Comparison of ENCODE assay signal across 8 mouse cellular contexts in the genomic region with DNA sequence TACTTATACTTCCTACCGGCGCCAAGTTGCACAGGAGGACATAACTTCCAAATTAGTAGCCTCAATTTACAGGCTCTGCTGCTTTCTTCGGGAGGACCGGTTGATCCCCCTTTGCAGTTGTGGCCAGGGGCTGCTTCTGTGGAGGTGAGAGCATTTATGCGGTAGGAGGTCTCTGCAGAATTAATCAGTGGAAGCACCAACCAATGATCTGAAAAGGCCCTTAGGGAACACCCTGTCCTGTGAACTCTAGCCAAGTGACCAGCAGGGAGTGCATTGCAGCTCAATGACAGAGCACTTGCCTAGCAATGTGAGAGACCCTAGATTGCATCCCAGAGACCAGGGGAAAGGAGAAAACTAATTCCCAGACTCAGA. TPM values are rescaled to one million over a fixed set of nuclear protein-coding genes. Genes with fewer than 3 reads are reported as not detected.
DNase-seq lines count a peak whose midpoint lies in the region; ATAC-seq and TF ChIP-seq lines count a peak whose summit lies in the region.

No protein-coding gene starts in this region.

- no peaks in the 10 kb centered on the region for H3K9me3 ChIP-seq in kidney, postnatal 0 days (replicated peaks; ENCODE audit: low read length)
- no peaks in the 10 kb centered on the region for H3K9me3 ChIP-seq in forebrain, embryonic 16.5 days (ENCODE audit: control insufficient read depth, low read length)
- H3K9me3 ChIP-seq in liver, embryonic 15.5 days (replicated peaks), result no peaks in the 10 kb centered on the region

- no peaks in the 10 kb centered on the region for H3K36me3 ChIP-seq in kidney, postnatal 0 days (ENCODE audit: insufficient read depth, low read length)
- no peaks in the 10 kb centered on the region for H3K36me3 ChIP-seq in forebrain, embryonic 16.5 days (ENCODE audit: control insufficient read depth, insufficient read depth)
- no peaks in the 10 kb centered on the region for H3K36me3 ChIP-seq in liver, embryonic 15.5 days (replicated peaks)

- 0% methylated on average over 5 of the region's 5 CpGs for WGBS in kidney, postnatal 0 days
- 0% methylated on average over 5 of the region's 5 CpGs for WGBS in forebrain, embryonic 16.5 days
- 3% methylated on average over 5 of the region's 5 CpGs for WGBS in liver, embryonic 15.5 days (ENCODE audit: insufficient replicate concordance)
- 3% methylated on average over 5 of the region's 5 CpGs for WGBS in olfactory bulb, adult 2 months

- H3K4me2 ChIP-seq in kidney, postnatal 0 days (ENCODE audit: low read length), result peak overlapping the region; percentile 53
- H3K4me2 ChIP-seq in forebrain, embryonic 16.5 days (ENCODE audit: low read length), result peak overlapping the region; percentile 92
- H3K4me2 ChIP-seq in liver, embryonic 15.5 days, result peak overlapping the region; percentile 99

- peak; percentile 69 for DNase-seq in kidney, postnatal 0 days (ENCODE audit: low spot score)
- DNase-seq in kidney, adult 8-10 months, result no peak
- no peak for DNase-seq in frontal cortex, postnatal 25 days (ENCODE audit: low spot score in 2 of 2)
- DNase-seq in embryo, embryonic 9.5 days (ENCODE audit: extremely low spot score), result no peak

- peak overlapping the region; percentile 92 for H3K27ac ChIP-seq in kidney, postnatal 0 days
- H3K27ac ChIP-seq in bone marrow macrophage, adult 2 months (ENCODE audit: insufficient read depth, low read depth, low read length), result peak overlapping the region; percentile 79
- H3K27ac ChIP-seq in forebrain, embryonic 16.5 days (ENCODE audit: low read length), result peak overlapping the region; percentile 16; the same call in 1 of the 2 replicates
- H3K27ac ChIP-seq in liver, embryonic 15.5 days (replicated peaks), result peak overlapping the region; percentile 79
- H3K27ac ChIP-seq in olfactory bulb, adult 2 months (ENCODE audit: insufficient read depth, low read depth, low read length), result peak overlapping the region; percentile 69

- H3K4me3 ChIP-seq in kidney, postnatal 0 days (replicated peaks; ENCODE audit: low read depth, low read length), result peak overlapping the region; percentile 90; the same call in 1 of the 2 replicates
- H3K4me3 ChIP-seq in bone marrow macrophage, adult 2 months (ENCODE audit: insufficient read depth, low read length), result peak overlapping the region; percentile 47
- peak overlapping the region; percentile 91 for H3K4me3 ChIP-seq in forebrain, embryonic 16.5 days (replicated peaks; ENCODE audit: low read length)
- peak overlapping the region; percentile 78 for H3K4me3 ChIP-seq in liver, embryonic 15.5 days (replicated peaks)
- H3K4me3 ChIP-seq in olfactory bulb, adult 2 months (ENCODE audit: insufficient read depth, low read depth, low read length), result peak overlapping the region; percentile 89

- no peak for TF ChIP-seq POLR2A in bone marrow macrophage, adult 2 months (IDR thresholded peaks at IDR 0.05; ENCODE audit: borderline replicate concordance, low read depth, low read length)
- TF ChIP-seq POLR2A in olfactory bulb, adult 2 months (IDR thresholded peaks at IDR 0.05; ENCODE audit: insufficient read depth, low read depth, low read length), result no peak

- no peak; the same call in 1 of the 2 replicates for TF ChIP-seq CTCF in kidney, postnatal 0 days (IDR thresholded peaks at IDR 0.05; ENCODE audit: low read depth)
- no peak for TF ChIP-seq CTCF in bone marrow macrophage, adult 2 months (IDR thresholded peaks at IDR 0.05; ENCODE audit: low read depth, low read length)
- no peak for TF ChIP-seq CTCF in olfactory bulb, adult 2 months (IDR thresholded peaks at IDR 0.05; ENCODE audit: insufficient read depth, low read depth, low read length)

- H3K9ac ChIP-seq in kidney, postnatal 0 days (ENCODE audit: low read depth, low read length), result peak overlapping the region; percentile 43; the same call in 1 of the 2 replicates
- peak overlapping the region; percentile 33 for H3K9ac ChIP-seq in forebrain, embryonic 16.5 days (replicated peaks; ENCODE audit: low read depth, low read length)
- H3K9ac ChIP-seq in liver, embryonic 15.5 days, result peak overlapping the region; percentile 45

- peaks cover 34% of the 10 kb centered on the region for H3K4me1 ChIP-seq in kidney, postnatal 0 days (replicated peaks; ENCODE audit: insufficient read depth, low read length)
- H3K4me1 ChIP-seq in bone marrow macrophage, adult 2 months (ENCODE audit: control insufficient read depth, insufficient read depth, low read length), result peaks cover 25% of the 10 kb centered on the region
- H3K4me1 ChIP-seq in forebrain, embryonic 16.5 days (replicated peaks; ENCODE audit: control insufficient read depth, insufficient read depth, low read length), result peaks cover 24% of the 10 kb centered on the region
- peaks cover 42% of the 10 kb centered on the region for H3K4me1 ChIP-seq in liver, embryonic 15.5 days (replicated peaks)
- H3K4me1 ChIP-seq in olfactory bulb, adult 2 months (ENCODE audit: control insufficient read depth, insufficient read depth, low read length), result peaks cover 16% of the 10 kb centered on the region

- no peaks in the 10 kb centered on the region for H3K27me3 ChIP-seq in kidney, postnatal 0 days (ENCODE audit: insufficient read depth, low read length)
- H3K27me3 ChIP-seq in forebrain, embryonic 16.5 days (replicated peaks; ENCODE audit: control insufficient read depth, insufficient read depth, low read length), result no peaks in the 10 kb centered on the region
- peaks cover 21% of the 10 kb centered on the region for H3K27me3 ChIP-seq in liver, embryonic 15.5 days

- peak; percentile 37 for ATAC-seq in kidney, postnatal 0 days (replicated peaks; ENCODE audit: low FRiP score, low read depth)
- 0 out of 2 replicates have a peak, but pooled peaks have one; percentile 1 for ATAC-seq in forebrain, embryonic 16.5 days
- ATAC-seq in liver, embryonic 15.5 days (ENCODE audit: insufficient read depth), result peak; percentile 7

RNA-seq across cellular contexts. Expression of gene Cyth1, which starts 0.6 kb away (rescaled TPM):
- 16.7 and 17.3 TPM in 2 replicates for polyA plus RNA-seq in kidney, postnatal 0 days (2015; fragmentation: Nextera tagmentation; extraction: Ambion mirVana)
- 41.8 and 47.2 TPM in 2 replicates for polyA plus RNA-seq in bone marrow macrophage, adult 2 months (2012; ENCODE audit: insufficient read depth, insufficient read length, missing spikeins)
- 32.1 and 35.2 TPM in 2 replicates for polyA plus RNA-seq in forebrain, embryonic 16.5 days (2015; fragmentation: Nextera tagmentation; extraction: Ambion mirVana)
- polyA plus RNA-seq in liver, embryonic 15.5 days (2015; fragmentation: Nextera tagmentation; extraction: Ambion mirVana), result 3.9 and 4.7 TPM in 2 replicates
- polyA plus RNA-seq in olfactory bulb, adult 2 months (2012; ENCODE audit: insufficient read depth, insufficient read length, low replicate concordance, missing spikeins), result not detected in 2 replicates

RNA-seq across cellular contexts. Expression of gene Usp36, which starts 41.0 kb away (rescaled TPM):
- 10.9 and 11.9 TPM in 2 replicates for polyA plus RNA-seq in kidney, postnatal 0 days (2015; fragmentation: Nextera tagmentation; extraction: Ambion mirVana)
- 8.8 and 9.2 TPM in 2 replicates for polyA plus RNA-seq in bone marrow macrophage, adult 2 months (2012; ENCODE audit: insufficient read depth, insufficient read length, missing spikeins)
- polyA plus RNA-seq in forebrain, embryonic 16.5 days (2015; fragmentation: Nextera tagmentation; extraction: Ambion mirVana), result 15.8 and 20.2 TPM in 2 replicates
- 5.9 and 6.6 TPM in 2 replicates for polyA plus RNA-seq in liver, embryonic 15.5 days (2015; fragmentation: Nextera tagmentation; extraction: Ambion mirVana)
- not detected in 2 replicates for polyA plus RNA-seq in olfactory bulb, adult 2 months (2012; ENCODE audit: insufficient read depth, insufficient read length, low replicate concordance, missing spikeins)

Comparison
In these comparisons a context has a peak if more than half of its experiments do, and no peak if none do; other contexts are left out.
1. H3K27ac ChIP-seq: peak in every context shown above with its lines; median percentile 92 in kidney, postnatal 0 days; 79 in bone marrow macrophage, adult 2 months; 79 in liver, embryonic 15.5 days; 69 in olfactory bulb, adult 2 months; 16 in forebrain, embryonic 16.5 days.